In the genomic region with DNA sequence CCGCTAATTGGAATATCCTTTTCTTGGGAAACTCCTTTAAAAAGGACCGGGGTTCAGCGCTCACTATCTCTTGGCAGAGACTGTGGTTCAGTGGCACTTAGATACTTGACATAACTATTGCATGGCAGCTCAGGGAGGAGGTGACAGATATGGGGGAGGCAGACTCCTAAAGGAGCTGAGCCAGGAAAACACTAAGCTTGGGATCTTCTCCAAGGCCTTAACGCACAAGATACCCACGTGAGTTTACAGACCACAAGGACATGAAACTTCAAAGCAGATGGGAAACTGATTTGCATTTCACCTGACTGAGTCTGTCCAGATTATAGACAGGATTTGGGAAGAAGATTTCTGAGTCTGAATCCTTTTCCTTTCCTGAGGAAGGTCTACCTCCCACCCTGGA, we compare ENCODE assay signal across 19 mouse cellular contexts.
DNase-seq lines count a peak whose midpoint lies in the region; TF ChIP-seq lines count a peak whose summit lies in the region.
"Had no signal": no experiment of that assay in that cellular context is flagged by ENCODE, and none has a peak within 500 bp of the region (broad histone marks: within the 10 kb centered on the region; RNA-seq: fewer than 3 reads in every experiment).

No protein-coding gene starts in this region.

- H3K4me3 ChIP-seq in cortical plate, adult 2 months (ENCODE audit: insufficient read depth, low read length) = no peak overlapping the region
- H3K4me3 ChIP-seq: embryonic facial prominence, embryonic 15.5 days; forebrain, embryonic 10.5 days; heart, embryonic 10.5 days had no signal

- 0 out of 2 replicates have a peak overlapping the region, but pooled peaks have one; percentile 40 for H3K27ac ChIP-seq in cortical plate, adult 2 months (ENCODE audit: insufficient read depth, low read length)
- H3K27ac ChIP-seq: embryonic facial prominence, embryonic 15.5 days; forebrain, embryonic 10.5 days; heart, embryonic 10.5 days; hindbrain, postnatal 0 days; macrophage; stomach, postnatal 0 days had no signal

- H3K4me1 ChIP-seq in cortical plate, adult 2 months (ENCODE audit: control insufficient read depth, insufficient read depth, low read length) = peaks cover 10% of the 10 kb centered on the region
- H3K4me1 ChIP-seq: embryonic facial prominence, embryonic 15.5 days; forebrain, embryonic 10.5 days had no signal

- peak; percentile 54 to 73 for DNase-seq in frontal cortex, adult 2 months (ENCODE audit: extremely low spot score in 1 of 2, low spot score in 1 of 2)
- no peak for DNase-seq in frontal cortex, postnatal 10 days (ENCODE audit: low spot score in 2 of 2)
- peak; percentile 29 to 64 for DNase-seq in left cerebral cortex, postnatal 14 days (ENCODE audit: low spot score in 2 of 2)
- DNase-seq in left cerebral cortex, postnatal 4 days = no peak
- DNase-seq in brain, adult 2 months (ENCODE audit: low read depth, low spot score) = peak; percentile 76
- DNase-seq in urinary bladder, postnatal 36 days (ENCODE audit: low spot score in 2 of 2) = no peak
- DNase-seq: cerebellum, adult 9-11 months; gastrocnemius, postnatal 10 days; kidney, adult 18-20 months; kidney, postnatal 10 days; lung, adult 2 months; thymus, postnatal 14 days had no signal

- no peak for TF ChIP-seq CTCF in cortical plate, adult 2 months (IDR thresholded peaks at IDR 0.05; ENCODE audit: extremely low read depth, insufficient read depth, low read length)

- no peak for TF ChIP-seq POLR2A in cortical plate, adult 2 months (IDR thresholded peaks at IDR 0.05; ENCODE audit: extremely low read depth, insufficient read depth, low read length)

- intact Hi-C loops in left cerebral cortex, postnatal 14 days (cut with DNase I) = no loop called here
- intact Hi-C loops in left cerebral cortex, postnatal 4 days (cut with DNase I) = no loop called here

Comparison
In these comparisons a context has a peak if more than half of its experiments do, and no peak if none do; other contexts are left out.
1. DNase-seq: peak in frontal cortex, adult 2 months (2 of 2), left cerebral cortex, postnatal 14 days (2 of 2) and brain, adult 2 months (single experiment); none in frontal cortex, postnatal 10 days (0 of 2), left cerebral cortex, postnatal 4 days (single experiment) and urinary bladder, postnatal 36 days (0 of 2).